Mouse (Mus musculus) bone marrow macrophage, adult 2 months (primary cell): ENCODE data around the gene Hist1h3a. TPM values are rescaled to one million over a fixed set of nuclear protein-coding genes. Genes with fewer than 3 reads are reported as not detected.

ENCODE experiments used
- H3K27ac ChIP-seq: 2 replicates; pipeline ENCODE4 v1.5.1; 2012; ENCODE audit warnings: low read depth, low read length; ENCODE audit not compliant: insufficient read depth
- H3K4me1 ChIP-seq: 2 replicates; pipeline ENCODE4 v1.6.1; 2012; ENCODE audit warnings: low read length; ENCODE audit not compliant: control insufficient read depth, insufficient read depth
- H3K4me3 ChIP-seq: 2 replicates; pipeline ENCODE4 v1.5.1; 2012; ENCODE audit warnings: mild to moderate bottlenecking, low read length, moderate library complexity; ENCODE audit not compliant: insufficient read depth
- CTCF ChIP-seq: IDR thresholded peaks from 2 replicates; pipeline ENCODE4 v1.5.1; 2012; ENCODE audit warnings: low read depth, mild to moderate bottlenecking, low read length, moderate library complexity
- POLR2A ChIP-seq: IDR thresholded peaks from 2 replicates; pipeline ENCODE4 v1.6.1; 2012; ENCODE audit warnings: mild to moderate bottlenecking, low read depth, low read length, borderline replicate concordance
- polyA plus RNA-seq: library from polyadenylated mRNA; stranded (reverse); fragments of >200 nt; gene quantifications from 2 replicates; pipeline ENCODE4 v1.2.4, GENCODE M21; 2012; ENCODE audit not compliant: missing spikeins, insufficient read depth, insufficient read length

The Hist1h3a gene
- polyA plus RNA-seq, 1 experiment = not detected

GRCm38 (mm10) chr13:23742007-23742406, 20.2 kb downstream of the Hist1h3a start:
- TF ChIP-seq POLR2A (no peak), CTCF (no peak)
- H3K4me3 ChIP-seq = no peak overlapping the region
- H3K27ac ChIP-seq = no peak overlapping the region
- H3K4me1 ChIP-seq = peaks cover 7% of the 10 kb centered on the region

- peak overlapping the region; percentile 31; the same call in 1 of the 2 replicates for H3K4me3 ChIP-seq
- H3K27ac ChIP-seq = peak overlapping the region; percentile 50; the same call in 1 of the 2 replicates
- TF ChIP-seq CTCF (no peak), POLR2A (no peak)
- H3K4me1 ChIP-seq = peaks cover 7% of the 10 kb centered on the region
These were observed 21.3 kb downstream of the Hist1h3a start for GRCm38 (mm10) chr13:23740910-23741309.

GRCm38 (mm10) chr13:23740256-23740840, 21.8 kb downstream of the Hist1h3a start:
- TF ChIP-seq POLR2A (no peak), CTCF (no peak)
- Histone ChIP-seq H3K4me3 (peak overlapping the region; percentile 84), H3K27ac (peak overlapping the region; percentile 98), H3K4me1 (peaks cover 7% of the 10 kb centered on the region)

- no peak for TF ChIP-seq POLR2A
- TF ChIP-seq CTCF = no peak
- peak overlapping the region; percentile 84 for H3K4me3 ChIP-seq
- H3K4me1 ChIP-seq = peaks cover 7% of the 10 kb centered on the region
- H3K27ac ChIP-seq = peak overlapping the region; percentile 98
These were observed 22.3 kb downstream of the Hist1h3a start for GRCm38 (mm10) chr13:23739922-23740252.

GRCm38 (mm10) chr13:23739069-23739921, 22.9 kb downstream of the Hist1h3a start:
- TF ChIP-seq POLR2A = no peak
- no peak for TF ChIP-seq CTCF
- H3K4me3 ChIP-seq = peak overlapping the region; percentile 84
- peaks cover 7% of the 10 kb centered on the region for H3K4me1 ChIP-seq
- H3K27ac ChIP-seq = peak overlapping the region; percentile 98

GRCm38 (mm10) chr13:23738677-23739068, 23.5 kb downstream of the Hist1h3a start, which contains the start of gene Hist1h1c:
Gene Hist1h1c (plus strand): TSS chr13:23738808.
- TF ChIP-seq POLR2A = peak; percentile 98
- TF ChIP-seq CTCF = no peak
- Histone ChIP-seq H3K27ac (peak within 1 kb of the TSS; percentile 98), H3K4me3 (peak within 1 kb of the TSS; percentile 84), H3K4me1 (peaks cover 5% of the 10 kb centered on the region)

GRCm38 (mm10) chr13:23738041-23738440, 24.1 kb downstream of the Hist1h3a start:
- peak overlapping the region; percentile 98 for H3K27ac ChIP-seq
- TF ChIP-seq POLR2A (no peak), CTCF (no peak)
- peaks cover 5% of the 10 kb centered on the region for H3K4me1 ChIP-seq
- H3K4me3 ChIP-seq = peak overlapping the region; percentile 51

DNA sequence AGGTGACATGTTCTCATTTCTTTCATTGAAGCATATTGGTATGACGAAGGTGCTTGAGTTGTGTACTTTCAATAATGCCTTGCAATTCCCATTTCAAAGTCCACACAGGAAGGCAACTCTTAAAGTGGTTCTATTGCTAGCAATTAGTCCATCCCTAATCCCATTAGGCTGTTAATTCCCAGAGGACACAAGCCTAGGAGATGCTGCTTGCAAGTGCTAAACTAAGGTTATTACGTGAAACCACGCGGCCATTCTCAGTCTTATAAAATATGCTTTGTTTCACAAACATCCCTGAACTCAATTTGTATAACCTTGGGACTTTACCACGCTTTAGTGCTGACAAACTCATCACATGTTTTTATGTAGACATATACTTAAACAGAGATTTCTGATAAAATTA, 25.1 kb downstream of the Hist1h3a start:
- peaks cover 5% of the 10 kb centered on the region for H3K4me1 ChIP-seq
- no peak for TF ChIP-seq POLR2A
- TF ChIP-seq CTCF = no peak
- H3K27ac ChIP-seq = no peak overlapping the region
- H3K4me3 ChIP-seq = no peak overlapping the region

GRCm38 (mm10) chr13:23732156-23732804, 29.9 kb downstream of the Hist1h3a start:
- H3K4me1 ChIP-seq = peaks cover 19% of the 10 kb centered on the region
- H3K27ac ChIP-seq = no peak overlapping the region
- no peak overlapping the region for H3K4me3 ChIP-seq
- TF ChIP-seq CTCF (no peak), POLR2A (no peak)
